26 mouse cellular contexts compared by ENCODE assay signal in genomic region chr3:72620802-72621201, GRCm38 (mm10).
"Had no signal": no experiment of that assay in that cellular context is flagged by ENCODE, and none has a peak within 500 bp of the region (broad histone marks: within the 10 kb centered on the region; RNA-seq: fewer than 3 reads in every experiment).

No protein-coding gene starts in this region.

- DNase-seq: kidney, adult 2 months; kidney, postnatal 25 days; layer of hippocampus, adult 9-11 months; layer of hippocampus, postnatal 36 days; liver; lung, adult 18-20 months; lung, postnatal 10 days; lung, postnatal 36 days; retina, postnatal 1 day; right cerebral cortex, postnatal 4 days; thymus, postnatal 25 days had no signal

- H3K27me3 ChIP-seq: limb, embryonic 13.5 days; liver, embryonic 12.5 days; liver, embryonic 15.5 days; lung, embryonic 15.5 days; megakaryocyte, embryonic 14.5 days; midbrain, embryonic 13.5 days; neural tube, embryonic 13.5 days had no signal

- H3K4me1 ChIP-seq: limb, embryonic 10.5 days; limb, embryonic 13.5 days; liver, embryonic 12.5 days; liver, embryonic 15.5 days; lung, embryonic 15.5 days; megakaryocyte, embryonic 14.5 days; midbrain, embryonic 10.5 days; midbrain, embryonic 13.5 days; neural tube, embryonic 13.5 days had no signal

- ATAC-seq: intestine, postnatal 0 days; liver, embryonic 12.5 days; midbrain, embryonic 13.5 days; midbrain, embryonic 16.5 days had no signal

- H3K4me2 ChIP-seq: limb, embryonic 13.5 days; liver, embryonic 12.5 days; liver, embryonic 15.5 days; lung, embryonic 15.5 days; midbrain, embryonic 13.5 days; neural tube, embryonic 13.5 days had no signal

- H3K4me3 ChIP-seq: layer of hippocampus, adult 2 months; limb, embryonic 10.5 days; limb, embryonic 13.5 days; liver, embryonic 12.5 days; liver, embryonic 15.5 days; lung, embryonic 15.5 days; megakaryocyte, embryonic 14.5 days; midbrain, embryonic 10.5 days; midbrain, embryonic 13.5 days; myocyte; neural tube, embryonic 13.5 days had no signal

- H3K27ac ChIP-seq: kidney, postnatal 0 days; layer of hippocampus, adult 2 months; limb, embryonic 10.5 days; limb, embryonic 13.5 days; liver, embryonic 12.5 days; liver, embryonic 15.5 days; lung, embryonic 15.5 days; midbrain, embryonic 10.5 days; midbrain, embryonic 13.5 days; neural tube, embryonic 13.5 days; stomach, postnatal 0 days had no signal

- H3K9me3 ChIP-seq: limb, embryonic 10.5 days; limb, embryonic 13.5 days; liver, embryonic 12.5 days; liver, embryonic 15.5 days; lung, embryonic 15.5 days; megakaryocyte, embryonic 14.5 days; midbrain, embryonic 10.5 days; midbrain, embryonic 13.5 days; neural tube, embryonic 13.5 days had no signal

- H3K36me3 ChIP-seq: limb, embryonic 10.5 days; limb, embryonic 13.5 days; liver, embryonic 12.5 days; liver, embryonic 15.5 days; lung, embryonic 15.5 days; midbrain, embryonic 10.5 days; midbrain, embryonic 13.5 days; neural tube, embryonic 13.5 days had no signal

- H3K9ac ChIP-seq: limb, embryonic 13.5 days; liver, embryonic 12.5 days; liver, embryonic 15.5 days; lung, embryonic 15.5 days; midbrain, embryonic 13.5 days; neural tube, embryonic 13.5 days had no signal
